Mouse (Mus musculus) CH12.LX (cell line): ENCODE data around the gene Sptbn4. TPM values are rescaled to one million over a fixed set of nuclear protein-coding genes. Genes with fewer than 3 reads are reported as not detected.
A peak's percentile ranks its signal among the peaks of the same experiment; 100 is the strongest.

Experiments used
- DNase-seq: peaks from one replicate; pipeline ENCODE4 v3.0.0-alpha.2; 2013; ENCODE audit errors: extremely low read depth
- H3K27ac ChIP-seq: 2 replicates; pipeline ENCODE4 v1.5.1; 2012; ENCODE audit warnings: low read depth, mild to moderate bottlenecking, control low read depth, moderate library complexity; ENCODE audit not compliant: insufficient read depth
- H3K27me3 ChIP-seq: replicated peaks from 2 replicates; pipeline ENCODE3; 2012; ENCODE audit warnings: inconsistent platforms
- H3K36me3 ChIP-seq, 2 experiments: replicated peaks in 1 of 2; 2 replicates each; pipeline versions ENCODE3 to v1.6.1; 2012; ENCODE audit warnings: inconsistent platforms in 1 of 2, low read length in 1 of 2, mild to moderate bottlenecking in 1 of 2, mixed read lengths in 1 of 2, moderate library complexity in 1 of 2; ENCODE audit not compliant: control insufficient read depth in 1 of 2, insufficient read depth in 1 of 2
- H3K4me1 ChIP-seq, 2 experiments: 2 replicates each; pipeline ENCODE4 v1.6.1; 2012; ENCODE audit warnings: inconsistent platforms in 1 of 2, moderate library complexity in 1 of 2; ENCODE audit not compliant: insufficient read depth in 2 of 2, control insufficient read depth in 1 of 2
- H3K4me2 ChIP-seq: 2 replicates; pipeline ENCODE4 v1.6.1; 2012; ENCODE audit warnings: low read depth, mild to moderate bottlenecking, control low read depth; ENCODE audit not compliant: poor library complexity, insufficient read depth, severe bottlenecking
- H3K4me3 ChIP-seq, 3 experiments: fragments of 150-350 bp in 1 of 3; sonication (generic) in 1 of 3; replicated peaks in 1 of 3; 2 replicates each; pipeline versions ENCODE3 to v1.5.1; 2011 to 2012; ENCODE audit warnings: low read depth in 2 of 3, low read length in 2 of 3, mild to moderate bottlenecking in 2 of 3, moderate library complexity in 2 of 3, control low read depth in 1 of 3, improper control_type of control experiment in 1 of 3, inconsistent platforms in 1 of 3, mixed read lengths in 1 of 3; ENCODE audit not compliant: poor library complexity in 1 of 3
- H3K79me2 ChIP-seq: replicated peaks from 2 replicates; pipeline ENCODE4 v1.6.1; 2012; ENCODE audit warnings: mild to moderate bottlenecking, moderate library complexity; ENCODE audit not compliant: control insufficient read depth, poor library complexity, insufficient read depth, severe bottlenecking; ENCODE audit errors: extremely low read depth
- H3K9ac ChIP-seq: 2 replicates; pipeline ENCODE4 v1.6.1; 2012; ENCODE audit warnings: low read depth, mild to moderate bottlenecking, control low read depth, moderate library complexity; ENCODE audit not compliant: insufficient read depth
- H3K9me3 ChIP-seq: replicated peaks from 2 replicates; pipeline ENCODE3; 2012; ENCODE audit warnings: low read length, inconsistent platforms, mixed read lengths
- CHD2 ChIP-seq: IDR thresholded peaks from 2 replicates; pipeline ENCODE4 v1.6.1; 2011; ENCODE audit warnings: low read length, improper control_type of control experiment
- CTCF ChIP-seq, 2 experiments: IDR thresholded peaks in 1 of 2; conservative IDR thresholded peaks in 1 of 2; 2 replicates each; pipeline ENCODE4 v1.5.1; 2011 to 2012; ENCODE audit warnings: low read depth in 2 of 2, low read length in 2 of 2, improper control_type of control experiment in 1 of 2, inconsistent platforms in 1 of 2, mild to moderate bottlenecking in 1 of 2, moderate library complexity in 1 of 2
- HCFC1 ChIP-seq: IDR thresholded peaks from 2 replicates; pipeline ENCODE4 v1.6.1; 2012; ENCODE audit warnings: low read depth, mild to moderate bottlenecking, inconsistent platforms, low read length, improper control_type of control experiment
- JUN ChIP-seq: IDR thresholded peaks from 2 replicates; pipeline ENCODE4 v1.6.1; 2011; ENCODE audit warnings: low read depth, mild to moderate bottlenecking, low read length, improper control_type of control experiment, moderate library complexity; ENCODE audit not compliant: insufficient read depth
- JUND ChIP-seq: conservative IDR thresholded peaks from 2 replicates; pipeline ENCODE4 v1.6.1; 2011; ENCODE audit warnings: low read depth, low read length, improper control_type of control experiment
- MAFK ChIP-seq: IDR thresholded peaks from 2 replicates; pipeline ENCODE4 v1.6.1; 2011; ENCODE audit warnings: low read length, improper control_type of control experiment; ENCODE audit not compliant: insufficient replicate concordance
- MAZ ChIP-seq: IDR thresholded peaks from 2 replicates; pipeline ENCODE4 v1.6.1; 2012; ENCODE audit warnings: low read depth, mild to moderate bottlenecking, inconsistent platforms, low read length, improper control_type of control experiment, moderate library complexity
- MEF2A ChIP-seq: IDR thresholded peaks from 2 replicates; pipeline ENCODE4 v1.6.1; 2014; ENCODE audit warnings: low read depth, mild to moderate bottlenecking, inconsistent platforms, low read length, improper control_type of control experiment, borderline replicate concordance
- MXI1 ChIP-seq: IDR thresholded peaks from 2 replicates; pipeline ENCODE4 v1.6.1; 2011; ENCODE audit warnings: mild to moderate bottlenecking, low read depth, low read length, improper control_type of control experiment
- NRF1 ChIP-seq: IDR thresholded peaks from 2 replicates; pipeline ENCODE4 v1.6.1; 2014; ENCODE audit warnings: low read depth, mild to moderate bottlenecking, inconsistent platforms, low read length, improper control_type of control experiment, moderate library complexity
- SMC3 ChIP-seq: IDR thresholded peaks from 2 replicates; pipeline ENCODE4 v1.6.1; 2011; ENCODE audit warnings: low read depth, low read length, improper control_type of control experiment
- TBP ChIP-seq: conservative IDR thresholded peaks from 2 replicates; pipeline ENCODE4 v1.6.1; 2011; ENCODE audit warnings: low read depth, low read length, improper control_type of control experiment
- UBTF ChIP-seq: IDR thresholded peaks from 2 replicates; pipeline ENCODE4 v1.6.1; 2012; ENCODE audit warnings: low read depth, mild to moderate bottlenecking, inconsistent platforms, low read length, improper control_type of control experiment, moderate library complexity
- ZC3H11A ChIP-seq: IDR thresholded peaks from 2 replicates; pipeline ENCODE4 v1.6.1; 2012; ENCODE audit warnings: low read depth, mild to moderate bottlenecking, inconsistent platforms, low read length, improper control_type of control experiment
- ZKSCAN1 ChIP-seq: IDR thresholded peaks from 2 replicates; pipeline ENCODE4 v1.6.1; 2012; ENCODE audit warnings: low read depth, inconsistent platforms, low read length, improper control_type of control experiment, borderline replicate concordance
- ZMIZ1 ChIP-seq: IDR thresholded peaks from 2 replicates; pipeline ENCODE4 v1.6.1; 2012; ENCODE audit warnings: low read depth, mild to moderate bottlenecking, inconsistent platforms, low read length, improper control_type of control experiment
- dilution Hi-C: fragments of 300-500 bp; cut with MboI; formaldehyde crosslinking; loops from 2 replicates; pipeline ENCODE4 v1.14.3; 2020; ENCODE audit warnings: low sequenced_read_pairs; ENCODE audit not compliant: extremely low pct_unique_long_range_greater_than_20kb, extremely low pct_ligation_motif_present
- in situ Hi-C: fragments of 300-500 bp; cut with MboI; formaldehyde crosslinking; loops from 3 replicates; pipeline ENCODE4 v1.14.3; 2019; ENCODE audit warnings: low sequenced_read_pairs, low pct_ligation_motif_present, low pct_unique_long_range_greater_than_20kb, mixed read lengths
- polyA plus RNA-seq: library from polyadenylated mRNA; unstranded; fragments of >175 nt; gene quantifications from 2 replicates; pipeline ENCODE4 v1.2.1, GENCODE M21; 2012; ENCODE audit warnings: low read depth; ENCODE audit not compliant: insufficient read length
- total RNA-seq, 2 experiments: library from RNA; depleted of rRNA; stranded (reverse); fragments of 300-350 nt in 1 of 2; fragments of >200 nt in 1 of 2; gene quantifications; 2 replicates each; pipeline ENCODE4 v1.2.3; 2012 to 2014

Gene Sptbn4
- total and polyA plus RNA-seq, 3 experiments: 0.21 to 0.38 (median 0.24) TPM

DNA sequence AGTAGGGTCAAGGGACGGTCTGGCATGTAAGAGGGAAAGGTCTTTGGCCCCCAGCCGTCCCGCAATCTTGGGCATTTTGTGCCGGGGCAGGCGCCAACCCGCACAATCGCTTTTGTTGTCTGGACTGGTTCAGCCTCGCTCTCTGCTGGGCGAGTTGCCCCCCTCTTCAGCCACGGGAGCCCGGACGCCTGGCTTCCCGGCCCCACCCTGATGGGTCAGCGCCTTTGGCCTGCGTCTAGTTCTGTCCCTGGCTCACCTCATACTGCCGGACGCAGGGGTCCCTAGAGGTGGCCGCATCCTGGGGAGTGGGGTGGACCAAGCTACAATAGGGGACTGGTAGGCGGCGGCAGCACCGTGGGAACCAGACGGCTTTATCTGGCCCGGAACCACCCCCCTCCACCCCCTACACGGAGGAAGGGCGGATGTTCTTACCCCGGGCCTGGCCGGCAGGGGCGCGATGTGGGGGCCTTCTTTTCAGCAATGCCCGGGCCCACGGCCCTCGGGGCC is 113.0 kb downstream of the Sptbn4 start:
- Histone ChIP-seq H3K27me3 (peaks cover 47% of the 10 kb centered on the region), H3K9ac (no peak overlapping the region)
- in situ Hi-C loops: loop anchor here (10.0 kb wide), 1 partner anchor 190 kb away; the partner anchor contains the start of gene Hipk4

DNA sequence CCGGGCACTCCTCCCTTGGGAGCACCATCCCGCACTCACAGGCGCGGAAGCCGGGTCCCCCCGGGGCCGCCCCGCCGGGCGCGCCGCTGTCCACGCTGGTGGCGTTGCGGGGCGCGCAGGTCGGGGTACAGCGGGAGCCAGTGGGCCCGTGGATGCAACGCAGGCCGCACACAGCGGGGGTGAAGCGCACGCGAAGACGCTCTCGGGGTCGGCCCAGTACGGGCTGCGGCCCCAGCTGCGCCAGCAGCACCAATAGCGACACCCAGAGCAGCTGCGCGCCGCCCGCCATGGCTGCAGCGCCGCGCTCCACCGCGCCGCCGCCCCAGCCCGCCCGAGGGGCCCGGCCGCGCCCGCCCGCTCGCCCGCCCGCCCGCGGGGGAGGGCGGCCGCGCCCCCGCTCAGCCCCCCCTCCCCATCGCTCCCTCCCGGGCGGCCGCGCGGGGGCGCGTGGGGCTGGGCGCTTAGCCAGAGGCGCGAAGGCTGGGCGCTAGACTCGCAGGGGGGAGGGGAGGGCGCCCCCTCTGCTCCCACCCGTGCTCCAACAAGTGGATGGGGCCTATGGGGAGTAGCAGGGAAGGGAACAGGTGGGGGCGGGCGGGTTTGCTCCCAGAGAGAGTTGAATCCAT is 114.1 kb downstream of the Sptbn4 start:
- no peaks in the 10 kb centered on the region for H3K9me3 ChIP-seq
- TF ChIP-seq HCFC1 (no peak), NRF1 (peak; percentile 54), UBTF (0 out of 2 replicates have a peak, but pooled peaks have one; percentile 2)
- TF ChIP-seq, all 38 proteins: peak for 2
- no peaks in the 10 kb centered on the region for H3K79me2 ChIP-seq
- H3K9ac ChIP-seq: peak overlapping the region; percentile 11
- no peak overlapping the region for H3K27ac ChIP-seq
- peaks cover 4 to 49% of the 10 kb centered on the region in 2 experiments for H3K4me1 ChIP-seq
- H3K4me2 ChIP-seq: peak overlapping the region; percentile 83
- H3K4me3 ChIP-seq: peak overlapping the region; percentile 34 to 60 (median 44)
- in situ Hi-C loops (loop anchor here (10.0 kb wide), 1 partner anchor 191 kb away; the partner anchor contains the start of gene Hipk4), dilution Hi-C loops (no loop called here)
- DNase-seq: no peak
- no peaks in the 10 kb centered on the region for H3K36me3 ChIP-seq
- peaks cover 49% of the 10 kb centered on the region for H3K27me3 ChIP-seq

More for the DNA sequence above, 113.0 kb downstream of the Sptbn4 start:
- Histone ChIP-seq H3K4me2 (no peak overlapping the region), H3K9me3 (no peaks in the 10 kb centered on the region), H3K4me1 (peaks cover 4 to 44% of the 10 kb centered on the region in 2 experiments), H3K36me3 (no peaks in the 10 kb centered on the region), H3K4me3 (no peak overlapping the region), H3K79me2 (no peaks in the 10 kb centered on the region), H3K27ac (no peak overlapping the region)
- no peak for DNase-seq
- TF ChIP-seq CHD2 (no peak), TBP (no peak), MAZ (no peak), CTCF (conservative IDR thresholded peaks at IDR 0.05 in 1 of 2, IDR thresholded peaks at IDR 0.05 in 1 of 2; ENCODE audit: low read depth in 2 of 2, low read length in 2 of 2) (no peak), JUND (no peak), MXI1 (no peak), ZKSCAN1 (no peak), MAFK (no peak), SMC3 (no peak), ZC3H11A (no peak), JUN (no peak), ZMIZ1 (no peak), MEF2A (no peak)
- dilution Hi-C loops: no loop called here
